Mouse (Mus musculus) brain, embryonic 14.5 days (tissue): ENCODE results near the gene Slfn1.

Experiments
- CTCF ChIP-seq: fragments of 200-500 bp; IDR thresholded peaks from 2 replicates; pipeline ENCODE4 v1.5.1; 2012; ENCODE audit warnings: inconsistent platforms, mild to moderate bottlenecking, moderate library complexity, borderline replicate concordance; ENCODE audit not compliant: insufficient read depth, insufficient read length; ENCODE audit errors: extremely low read depth
- POLR2A ChIP-seq: fragments of 200-500 bp; IDR thresholded peaks from 2 replicates; pipeline ENCODE4 v1.6.1; 2012; ENCODE audit warnings: mild to moderate bottlenecking, inconsistent platforms, borderline replicate concordance; ENCODE audit not compliant: poor library complexity, insufficient read depth, insufficient read length, severe bottlenecking; ENCODE audit errors: extremely low read depth

DNA sequence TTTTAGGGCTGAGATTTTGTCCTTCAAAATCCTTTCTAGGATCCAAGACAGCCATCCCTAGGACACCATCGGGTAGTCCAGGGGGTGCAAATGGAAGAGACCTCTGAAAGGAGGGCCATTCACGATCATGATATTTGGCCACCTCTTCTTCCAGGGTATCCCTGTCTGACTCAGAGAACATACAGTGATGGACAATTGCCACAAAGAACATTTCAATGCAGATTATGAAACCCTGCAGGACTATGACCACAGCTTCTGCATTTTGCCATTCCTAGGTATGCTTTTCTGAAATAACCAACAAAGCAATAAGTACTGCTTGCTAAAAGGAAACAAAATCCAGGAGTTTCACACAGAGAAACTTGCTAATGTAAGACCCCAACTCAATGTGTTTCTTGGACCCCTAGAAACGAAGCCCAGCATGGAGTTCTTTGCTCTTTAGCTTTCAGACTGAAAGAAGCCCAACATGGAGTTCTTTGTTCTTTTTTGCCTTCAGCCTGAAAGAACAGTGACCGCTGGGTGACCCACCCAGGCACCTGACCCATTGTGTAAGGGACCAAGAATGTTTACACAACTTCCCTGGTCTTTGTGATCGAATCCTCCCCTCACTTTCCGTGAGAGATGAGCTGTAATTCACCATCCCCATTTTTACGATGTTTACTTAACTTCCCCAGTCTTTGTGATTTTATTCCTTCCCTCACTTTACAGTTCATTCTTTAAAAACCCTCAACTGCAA is 33.7 kb upstream of the Slfn1 start:
- TF ChIP-seq CTCF (no peak), POLR2A (no peak)
